16 mouse cellular contexts compared by ENCODE assay signal in genomic region chr2:75687040-75687749, GRCm38 (mm10). TPM values are rescaled to one million over a fixed set of nuclear protein-coding genes. Genes with fewer than 3 reads are reported as not detected.
DNase-seq lines count a peak whose midpoint lies in the region; ATAC-seq and TF ChIP-seq lines count a peak whose summit lies in the region.
"Had no signal": no experiment of that assay in that cellular context is flagged by ENCODE, and none has a peak within 500 bp of the region (broad histone marks: within the 10 kb centered on the region; RNA-seq: fewer than 3 reads in every experiment).

No protein-coding gene starts in this region.

- no peak for ATAC-seq in kidney, postnatal 0 days (replicated peaks; ENCODE audit: low FRiP score, low read depth)
- ATAC-seq in cerebellum, adult (ENCODE audit: insufficient number of reproducible peaks, low FRiP score, low TSS enrichment), result no peak
- ATAC-seq: forebrain, embryonic 13.5 days; hindbrain, postnatal 0 days; midbrain, embryonic 16.5 days had no signal

- TF ChIP-seq CTCF in gastrocnemius, adult 2 months (IDR thresholded peaks at IDR 0.05), result no peak
- TF ChIP-seq CTCF in kidney, postnatal 0 days (IDR thresholded peaks at IDR 0.05; ENCODE audit: low read depth), result no peak

- no peak overlapping the region for H3K9ac ChIP-seq in kidney, postnatal 0 days (ENCODE audit: low read depth, low read length)
- H3K9ac ChIP-seq: forebrain, embryonic 13.5 days; liver, embryonic 15.5 days; neural tube, embryonic 12.5 days had no signal

- no peak overlapping the region for H3K4me3 ChIP-seq in gastrocnemius, adult 2 months
- no peak overlapping the region for H3K4me3 ChIP-seq in kidney, postnatal 0 days (replicated peaks; ENCODE audit: low read depth, low read length)
- H3K4me3 ChIP-seq: forebrain, embryonic 13.5 days; liver, embryonic 15.5 days; neural tube, embryonic 12.5 days had no signal

- WGBS in kidney, postnatal 0 days, result 79% methylated on average over 10 of the region's 10 CpGs

- H3K36me3 ChIP-seq in kidney, postnatal 0 days (ENCODE audit: insufficient read depth, low read length), result 0 out of 2 replicates have a peak, but pooled peaks cover 3% of the 10 kb centered on the region
- H3K36me3 ChIP-seq: neural tube, embryonic 12.5 days had no signal

- no peak overlapping the region for H3K4me2 ChIP-seq in kidney, postnatal 0 days (ENCODE audit: low read length)
- H3K4me2 ChIP-seq: forebrain, embryonic 13.5 days; liver, embryonic 15.5 days; neural tube, embryonic 12.5 days had no signal

- H3K27ac ChIP-seq in gastrocnemius, adult 2 months, result peak overlapping the region; percentile 94
- peak overlapping the region; percentile 50; the same call in 1 of the 2 replicates for H3K27ac ChIP-seq in kidney, postnatal 0 days
- H3K27ac ChIP-seq: forebrain, embryonic 13.5 days; hindbrain, postnatal 0 days; liver, embryonic 15.5 days; neural tube, embryonic 12.5 days had no signal

- no peaks in the 10 kb centered on the region for H3K27me3 ChIP-seq in kidney, postnatal 0 days (ENCODE audit: insufficient read depth, low read length)
- H3K27me3 ChIP-seq: forebrain, embryonic 13.5 days; liver, embryonic 15.5 days; neural tube, embryonic 12.5 days had no signal

- H3K9me3 ChIP-seq in kidney, postnatal 0 days (replicated peaks; ENCODE audit: low read length), result no peaks in the 10 kb centered on the region
- H3K9me3 ChIP-seq: forebrain, embryonic 13.5 days; liver, embryonic 15.5 days; neural tube, embryonic 12.5 days had no signal

- no peak for DNase-seq in gastrocnemius, adult 2 months
- no peak for DNase-seq in gastrocnemius, postnatal 25 days
- no peak for DNase-seq in kidney, postnatal 0 days (ENCODE audit: low spot score)
- no peak for DNase-seq in kidney, postnatal 10 days
- DNase-seq in urinary bladder, postnatal 25 days (ENCODE audit: low spot score), result peak; percentile 4
- DNase-seq in urinary bladder, postnatal 14 days (ENCODE audit: low spot score), result no peak
- no peak for DNase-seq in adipocyte (ENCODE audit: low spot score)
- DNase-seq: adrenal gland, postnatal 10 days; cerebellum, postnatal 14 days; thymus, adult 2 months had no signal

- peaks cover 13% of the 10 kb centered on the region for H3K4me1 ChIP-seq in kidney, postnatal 0 days (replicated peaks; ENCODE audit: insufficient read depth, low read length)
- H3K4me1 ChIP-seq: forebrain, embryonic 13.5 days; neural tube, embryonic 12.5 days had no signal

- intact Hi-C loops in gastrocnemius, adult 2 months (cut with DNase I), result no loop called here

RNA-seq across cellular contexts. Expression of gene Nfe2l2, which starts 17.2 kb away (rescaled TPM):
- 10 to 100 TPM; 32.9 to 41.0 TPM for total RNA-seq in gastrocnemius, adult 2 months (2021)
- 10 to 100 TPM; 27.6 to 29.6 TPM for total RNA-seq in gastrocnemius, postnatal 25 days (2021)
- polyA plus RNA-seq in kidney, postnatal 0 days (2015; fragmentation: Nextera tagmentation; extraction: Ambion mirVana), result 96.6 and 97.0 TPM in 2 replicates

RNA-seq across cellular contexts. Expression of gene Hnrnpa3, which starts 28.1 kb away (rescaled TPM):
- total RNA-seq in gastrocnemius, adult 2 months (2021), result 100 to 1,000 TPM; 123 to 144 TPM
- total RNA-seq in gastrocnemius, postnatal 25 days (2021), result 100 to 1,000 TPM; 108 to 125 TPM
- polyA plus RNA-seq in kidney, postnatal 0 days (2015; fragmentation: Nextera tagmentation; extraction: Ambion mirVana), result 240 and 270 TPM in 2 replicates
